8 mouse cellular contexts compared by ENCODE assay signal in the genomic region with DNA sequence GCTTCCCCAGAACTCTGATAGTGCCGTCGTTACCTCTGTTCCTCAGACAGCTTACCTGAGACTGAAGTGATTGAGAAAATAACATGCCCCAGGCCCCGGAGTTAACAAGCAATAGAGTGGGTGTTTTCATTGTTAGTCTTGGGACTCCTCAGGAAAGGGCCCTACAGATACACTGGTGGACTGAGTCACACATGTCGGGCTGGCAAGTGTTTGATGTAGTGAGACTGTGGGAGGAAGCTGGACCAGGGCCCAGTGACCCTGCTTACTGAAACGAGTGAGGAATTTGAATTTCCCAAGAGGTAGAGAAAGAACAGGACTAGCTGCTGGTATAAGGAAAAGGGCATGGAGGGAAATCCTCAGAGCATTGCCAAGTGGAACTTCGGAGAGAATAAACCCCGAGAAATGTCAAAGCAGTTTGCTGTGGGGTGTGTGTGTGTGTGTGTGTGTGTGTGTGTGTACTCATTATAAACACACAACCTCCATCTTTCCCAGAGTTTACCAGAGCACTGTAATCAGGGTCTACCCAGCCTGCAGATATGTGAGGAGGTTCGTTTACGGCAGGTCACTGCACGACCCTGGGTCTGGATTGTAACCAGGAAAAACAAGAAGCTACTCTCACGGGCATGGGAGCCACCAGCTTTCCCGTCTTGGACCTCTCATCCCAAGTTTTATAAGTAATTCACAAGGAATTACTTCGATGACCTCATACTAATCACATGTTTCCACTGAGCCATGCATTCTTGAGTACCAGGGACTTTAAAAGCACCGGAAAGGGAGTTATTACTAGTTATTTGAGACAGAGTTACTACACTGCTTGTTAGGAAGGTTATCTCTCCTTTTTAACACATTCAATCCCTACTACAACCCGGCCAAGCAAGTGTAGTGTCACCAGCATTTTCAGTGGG. TPM values are rescaled to one million over a fixed set of nuclear protein-coding genes. Genes with fewer than 3 reads are reported as not detected.
DNase-seq lines count a peak whose midpoint lies in the region; ATAC-seq lines count a peak whose summit lies in the region.

No protein-coding gene starts in this region.

- no peaks in the 10 kb centered on the region for H3K36me3 ChIP-seq in heart, embryonic 10.5 days
- H3K36me3 ChIP-seq in heart, embryonic 16.5 days (ENCODE audit: control insufficient read depth, insufficient read depth), result no peaks in the 10 kb centered on the region
- no peaks in the 10 kb centered on the region for H3K36me3 ChIP-seq in limb, embryonic 13.5 days

- 62% methylated on average over 15 of the region's 15 CpGs for WGBS in heart, embryonic 10.5 days
- WGBS in heart, embryonic 16.5 days, result 45% methylated on average over 15 of the region's 15 CpGs
- WGBS in limb, embryonic 13.5 days, result 29% methylated on average over 15 of the region's 15 CpGs

- no peak overlapping the region for H3K27ac ChIP-seq in heart, embryonic 10.5 days
- H3K27ac ChIP-seq in heart, embryonic 16.5 days (ENCODE audit: low read length), result no peak overlapping the region
- peak overlapping the region; percentile 61 for H3K27ac ChIP-seq in limb, embryonic 13.5 days

- no peak overlapping the region for H3K9ac ChIP-seq in heart, embryonic 16.5 days (ENCODE audit: low read length)
- no peak overlapping the region for H3K9ac ChIP-seq in limb, embryonic 13.5 days

- peak; percentile 29 to 61 for DNase-seq in heart, adult 18-20 months
- no peak for DNase-seq in heart, embryonic 10.5 days (ENCODE audit: low spot score)
- peak; percentile 65 to 90 for DNase-seq in adrenal gland, adult (ENCODE audit: inconsistent age in 2 of 2, low spot score in 1 of 2)
- no peak for DNase-seq in thymus, postnatal 4 days
- no peak for DNase-seq in layer of hippocampus, adult 9-10 months (ENCODE audit: low spot score)
- DNase-seq in layer of hippocampus, postnatal 14 days (ENCODE audit: low spot score in 2 of 2), result no peak

- no peaks in the 10 kb centered on the region; the same call in 1 of the 2 replicates for H3K4me1 ChIP-seq in heart, embryonic 10.5 days
- H3K4me1 ChIP-seq in heart, embryonic 16.5 days (ENCODE audit: control insufficient read depth, insufficient read depth, low read length), result no peaks in the 10 kb centered on the region
- H3K4me1 ChIP-seq in limb, embryonic 13.5 days, result peaks cover 33% of the 10 kb centered on the region

- H3K9me3 ChIP-seq in heart, embryonic 10.5 days, result no peaks in the 10 kb centered on the region
- H3K9me3 ChIP-seq in heart, embryonic 16.5 days (replicated peaks; ENCODE audit: control insufficient read depth, low read length), result no peaks in the 10 kb centered on the region
- H3K9me3 ChIP-seq in limb, embryonic 13.5 days, result no peaks in the 10 kb centered on the region

- ATAC-seq in heart, embryonic 16.5 days (replicated peaks; ENCODE audit: extremely low read depth, insufficient read depth, low FRiP score), result peak; percentile 32; the same call in 1 of the 2 replicates
- ATAC-seq in limb, embryonic 13.5 days (ENCODE audit: low FRiP score, low read depth), result peak; percentile 49

- peaks cover 13% of the 10 kb centered on the region for H3K27me3 ChIP-seq in heart, embryonic 10.5 days (ENCODE audit: insufficient read depth, poor library complexity, severe bottlenecking)
- no peaks in the 10 kb centered on the region for H3K27me3 ChIP-seq in heart, embryonic 16.5 days (ENCODE audit: control insufficient read depth, insufficient read depth, low read length)
- no peaks in the 10 kb centered on the region for H3K27me3 ChIP-seq in limb, embryonic 13.5 days

- no peak overlapping the region for H3K4me3 ChIP-seq in heart, embryonic 10.5 days
- no peak overlapping the region for H3K4me3 ChIP-seq in heart, embryonic 16.5 days (ENCODE audit: low read length)
- H3K4me3 ChIP-seq in limb, embryonic 13.5 days, result no peak overlapping the region

- H3K4me2 ChIP-seq in heart, embryonic 16.5 days (ENCODE audit: low read depth, low read length), result no peak overlapping the region
- H3K4me2 ChIP-seq in limb, embryonic 13.5 days (replicated peaks), result peak overlapping the region; percentile 43

RNA-seq across cellular contexts. Expression of a gene that starts 20.4 kb away (rescaled TPM):
- total RNA-seq in heart, adult 18-20 months (2021), result 1 to 10 TPM; 1.5 to 2.3 TPM
- 13.0 and 15.1 TPM in 2 replicates for polyA plus RNA-seq in heart, embryonic 10.5 days (2016; fragmentation: Nextera tagmentation; extraction: Ambion mirVana)
- polyA plus RNA-seq in heart, embryonic 16.5 days (2015; fragmentation: Nextera tagmentation; extraction: Ambion mirVana), result 6.2 and 9.4 TPM in 2 replicates
- 30.2 and 39.6 TPM in 2 replicates for polyA plus RNA-seq in limb, embryonic 13.5 days (2015; fragmentation: Nextera tagmentation; extraction: Ambion mirVana)
- total RNA-seq in layer of hippocampus, postnatal 14 days (2021), result 1 to 10 TPM; 3.7 to 7.0 TPM

RNA-seq across cellular contexts. Expression of a gene that starts 23.6 kb away (rescaled TPM):
- 10 to 100 TPM; 28.2 to 32.0 TPM for total RNA-seq in heart, adult 18-20 months (2021)
- 55.5 and 62.2 TPM in 2 replicates for polyA plus RNA-seq in heart, embryonic 10.5 days (2016; fragmentation: Nextera tagmentation; extraction: Ambion mirVana)
- polyA plus RNA-seq in heart, embryonic 16.5 days (2015; fragmentation: Nextera tagmentation; extraction: Ambion mirVana), result 51.8 and 54.0 TPM in 2 replicates
- polyA plus RNA-seq in limb, embryonic 13.5 days (2015; fragmentation: Nextera tagmentation; extraction: Ambion mirVana), result 62.6 and 66.2 TPM in 2 replicates
- 10 to 100 TPM; 37.5 to 43.3 TPM for total RNA-seq in layer of hippocampus, postnatal 14 days (2021)

Comparison
In these comparisons a context has a peak if more than half of its experiments do, and no peak if none do; other contexts are left out.
1. DNase-seq: peak in heart, adult 18-20 months (2 of 2) and adrenal gland, adult (2 of 2); none in heart, embryonic 10.5 days (single experiment), thymus, postnatal 4 days (single experiment), layer of hippocampus, adult 9-10 months (single experiment) and layer of hippocampus, postnatal 14 days (0 of 2).